ENCODE assay signal across 29 mouse cellular contexts in genomic region chr19:24076536-24076935, GRCm38 (mm10). TPM values are rescaled to one million over a fixed set of nuclear protein-coding genes. Genes with fewer than 3 reads are reported as not detected.
DNase-seq lines count a peak whose midpoint lies in the region; ATAC-seq lines count a peak whose summit lies in the region.
"Had no signal": no experiment of that assay in that cellular context is flagged by ENCODE, and none has a peak within 500 bp of the region (broad histone marks: within the 10 kb centered on the region; RNA-seq: fewer than 3 reads in every experiment).

No protein-coding gene starts in this region.

- no peak overlapping the region for H3K27ac ChIP-seq in forebrain, embryonic 11.5 days (ENCODE audit: low read depth, low read length)
- H3K27ac ChIP-seq in forebrain, embryonic 13.5 days = no peak overlapping the region
- no peak overlapping the region for H3K27ac ChIP-seq in midbrain, embryonic 11.5 days (ENCODE audit: low read depth, low read length)
- no peak overlapping the region for H3K27ac ChIP-seq in midbrain, embryonic 15.5 days
- H3K27ac ChIP-seq in embryonic facial prominence, embryonic 15.5 days (replicated peaks) = peak overlapping the region; percentile 18; the same call in 1 of the 2 replicates
- H3K27ac ChIP-seq: embryonic facial prominence, embryonic 12.5 days; forebrain, embryonic 12.5 days; heart, embryonic 15.5 days; hindbrain, embryonic 14.5 days; hindbrain, postnatal 0 days had no signal

- DNase-seq in forebrain, embryonic 11.5 days (ENCODE audit: low spot score) = peak; percentile 38
- peak; percentile 73 for DNase-seq in midbrain, embryonic 11.5 days (ENCODE audit: low spot score, missing footprints)
- DNase-seq in gonadal fat pad, adult 2 months (ENCODE audit: low read depth) = peak; percentile 80
- no peak for DNase-seq in spleen, postnatal 14 days (ENCODE audit: low spot score in 2 of 2)
- DNase-seq: adrenal gland, postnatal 10 days; adrenal gland, postnatal 36 days; B cell, adult 2 months; cerebellum, adult 18-20 months; cerebellum, adult 9-10 months; cerebellum, postnatal 14 days; gastrocnemius, postnatal 10 days; gastrocnemius, postnatal 36 days; heart, adult 18-20 months; heart, postnatal 10 days; heart, postnatal 4 days had no signal

- H3K36me3 ChIP-seq in forebrain, embryonic 11.5 days (ENCODE audit: control insufficient read depth, insufficient read depth, low read length) = no peaks in the 10 kb centered on the region
- no peaks in the 10 kb centered on the region for H3K36me3 ChIP-seq in forebrain, embryonic 13.5 days (ENCODE audit: poor library complexity, severe bottlenecking)
- no peaks in the 10 kb centered on the region for H3K36me3 ChIP-seq in midbrain, embryonic 11.5 days (ENCODE audit: control insufficient read depth, insufficient read depth, low read length)
- H3K36me3 ChIP-seq in midbrain, embryonic 15.5 days (replicated peaks) = no peaks in the 10 kb centered on the region
- no peaks in the 10 kb centered on the region for H3K36me3 ChIP-seq in embryonic facial prominence, embryonic 15.5 days
- H3K36me3 ChIP-seq: embryonic facial prominence, embryonic 12.5 days; forebrain, embryonic 12.5 days; G1E; heart, embryonic 12.5 days; heart, embryonic 15.5 days had no signal

- H3K4me3 ChIP-seq in forebrain, embryonic 11.5 days (ENCODE audit: low read depth, low read length) = no peak overlapping the region
- no peak overlapping the region for H3K4me3 ChIP-seq in forebrain, embryonic 13.5 days
- no peak overlapping the region for H3K4me3 ChIP-seq in midbrain, embryonic 11.5 days (ENCODE audit: low read depth, low read length)
- no peak overlapping the region for H3K4me3 ChIP-seq in midbrain, embryonic 15.5 days
- no peak overlapping the region for H3K4me3 ChIP-seq in embryonic facial prominence, embryonic 15.5 days (replicated peaks)
- H3K4me3 ChIP-seq: embryonic facial prominence, embryonic 12.5 days; forebrain, embryonic 12.5 days; heart, embryonic 12.5 days; heart, embryonic 15.5 days had no signal

- no peak overlapping the region for H3K9ac ChIP-seq in forebrain, embryonic 11.5 days (ENCODE audit: low read length)
- H3K9ac ChIP-seq in forebrain, embryonic 13.5 days = no peak overlapping the region
- no peak overlapping the region for H3K9ac ChIP-seq in midbrain, embryonic 11.5 days (ENCODE audit: low read length)
- no peak overlapping the region for H3K9ac ChIP-seq in midbrain, embryonic 15.5 days
- no peak overlapping the region for H3K9ac ChIP-seq in embryonic facial prominence, embryonic 15.5 days
- H3K9ac ChIP-seq: embryonic facial prominence, embryonic 12.5 days; forebrain, embryonic 12.5 days; heart, embryonic 12.5 days; heart, embryonic 15.5 days; hindbrain, embryonic 14.5 days had no signal

- no peaks in the 10 kb centered on the region for H3K9me3 ChIP-seq in forebrain, embryonic 11.5 days (ENCODE audit: control insufficient read depth, low read length)
- H3K9me3 ChIP-seq in forebrain, embryonic 13.5 days (replicated peaks) = no peaks in the 10 kb centered on the region
- H3K9me3 ChIP-seq in midbrain, embryonic 11.5 days (ENCODE audit: control insufficient read depth, low read length) = no peaks in the 10 kb centered on the region
- H3K9me3 ChIP-seq in midbrain, embryonic 15.5 days = no peaks in the 10 kb centered on the region
- no peaks in the 10 kb centered on the region for H3K9me3 ChIP-seq in embryonic facial prominence, embryonic 15.5 days (replicated peaks)
- H3K9me3 ChIP-seq: embryonic facial prominence, embryonic 12.5 days; forebrain, embryonic 12.5 days; G1E; heart, embryonic 15.5 days had no signal

- no peak overlapping the region for H3K4me2 ChIP-seq in forebrain, embryonic 11.5 days (ENCODE audit: low read depth, low read length, severe bottlenecking)
- no peak overlapping the region for H3K4me2 ChIP-seq in forebrain, embryonic 13.5 days
- no peak overlapping the region for H3K4me2 ChIP-seq in midbrain, embryonic 11.5 days
- no peak overlapping the region for H3K4me2 ChIP-seq in midbrain, embryonic 15.5 days
- H3K4me2 ChIP-seq in embryonic facial prominence, embryonic 15.5 days (replicated peaks) = 0 out of 2 replicates have a peak overlapping the region, but pooled peaks have one; percentile 3
- H3K4me2 ChIP-seq: embryonic facial prominence, embryonic 12.5 days; forebrain, embryonic 12.5 days; heart, embryonic 12.5 days; heart, embryonic 15.5 days; hindbrain, embryonic 14.5 days had no signal

- no peaks in the 10 kb centered on the region for H3K27me3 ChIP-seq in forebrain, embryonic 11.5 days (ENCODE audit: control insufficient read depth, insufficient read depth, low read length)
- H3K27me3 ChIP-seq in forebrain, embryonic 13.5 days = no peaks in the 10 kb centered on the region
- no peaks in the 10 kb centered on the region for H3K27me3 ChIP-seq in midbrain, embryonic 11.5 days (ENCODE audit: control insufficient read depth, insufficient read depth, low read length)
- no peaks in the 10 kb centered on the region for H3K27me3 ChIP-seq in midbrain, embryonic 15.5 days (replicated peaks)
- H3K27me3 ChIP-seq in embryonic facial prominence, embryonic 15.5 days = no peaks in the 10 kb centered on the region
- H3K27me3 ChIP-seq: CH12.LX; embryonic facial prominence, embryonic 12.5 days; forebrain, embryonic 12.5 days; heart, embryonic 12.5 days; heart, embryonic 15.5 days had no signal

- no peaks in the 10 kb centered on the region for H3K4me1 ChIP-seq in forebrain, embryonic 11.5 days (replicated peaks; ENCODE audit: control insufficient read depth, insufficient read depth, low read length)
- no peaks in the 10 kb centered on the region for H3K4me1 ChIP-seq in forebrain, embryonic 13.5 days
- H3K4me1 ChIP-seq in midbrain, embryonic 11.5 days (ENCODE audit: control insufficient read depth, insufficient read depth, low read length) = no peaks in the 10 kb centered on the region
- no peaks in the 10 kb centered on the region for H3K4me1 ChIP-seq in midbrain, embryonic 15.5 days
- no peaks in the 10 kb centered on the region for H3K4me1 ChIP-seq in embryonic facial prominence, embryonic 15.5 days
- H3K4me1 ChIP-seq: embryonic facial prominence, embryonic 12.5 days; forebrain, embryonic 12.5 days had no signal

- no peak for ATAC-seq in forebrain, embryonic 11.5 days (replicated peaks; ENCODE audit: low FRiP score)
- ATAC-seq in forebrain, embryonic 13.5 days = no peak
- no peak for ATAC-seq in midbrain, embryonic 11.5 days (ENCODE audit: low FRiP score)
- no peak for ATAC-seq in midbrain, embryonic 15.5 days (replicated peaks)
- ATAC-seq in embryonic facial prominence, embryonic 15.5 days (ENCODE audit: insufficient number of reproducible peaks, low FRiP score, low TSS enrichment, low read depth) = peak; percentile 47; the same call in 1 of the 2 replicates
- ATAC-seq: forebrain, embryonic 16.5 days; hindbrain, postnatal 0 days; inflammation-experienced regulatory T-cells, adult 6 months; Patski had no signal

- 92% methylated on average over 7 of the region's 7 CpGs for WGBS in forebrain, embryonic 11.5 days
- 96% methylated on average over 7 of the region's 7 CpGs for WGBS in forebrain, embryonic 13.5 days
- WGBS in midbrain, embryonic 11.5 days = 92% methylated on average over 7 of the region's 7 CpGs
- 95% methylated on average over 7 of the region's 7 CpGs for WGBS in midbrain, embryonic 15.5 days
- 66% methylated on average over 7 of the region's 7 CpGs for WGBS in embryonic facial prominence, embryonic 15.5 days

RNA-seq across cellular contexts. Expression of gene Fam189a2, which starts 45.7 kb away (rescaled TPM):
- 0.44 and 0.68 TPM in 2 replicates for polyA plus RNA-seq in forebrain, embryonic 11.5 days (2014; fragmentation: Nextera tagmentation; extraction: Ambion mirVana)
- 0.35 and 0.47 TPM in 2 replicates for polyA plus RNA-seq in forebrain, embryonic 13.5 days (2015; fragmentation: Nextera tagmentation; extraction: Ambion mirVana)
- 2.6 and 2.8 TPM in 2 replicates for polyA plus RNA-seq in midbrain, embryonic 11.5 days (2014; fragmentation: Nextera tagmentation; extraction: Ambion mirVana)
- 1.8 and 2.3 TPM in 2 replicates for polyA plus RNA-seq in midbrain, embryonic 15.5 days (2015; fragmentation: Nextera tagmentation; extraction: Ambion mirVana)
- polyA plus RNA-seq in embryonic facial prominence, embryonic 15.5 days (2015; fragmentation: Nextera tagmentation; extraction: Ambion mirVana) = 0.52 and 1.2 TPM in 2 replicates
- polyA plus RNA-seq in gonadal fat pad, adult 2 months (2012; rRNA removed) = 82.9 and 85.0 TPM in 2 replicates
- polyA plus RNA-seq: G1E; inflammation-experienced regulatory T-cells, adult 6 months had no signal

Comparison
In these comparisons a context has a peak if more than half of its experiments do, and no peak if none do; other contexts are left out.
1. DNase-seq: peak in forebrain, embryonic 11.5 days (single experiment), midbrain, embryonic 11.5 days (single experiment) and gonadal fat pad, adult 2 months (single experiment); none in spleen, postnatal 14 days (0 of 2).
2. RNA of gene Fam189a2, which starts 45.7 kb away (polyA plus RNA-seq): 82.9 to 85.0 TPM in gonadal fat pad, adult 2 months; 2.6 to 2.8 TPM in midbrain, embryonic 11.5 days, 1.8 to 2.3 TPM in midbrain, embryonic 15.5 days, 0.52 to 1.2 TPM in embryonic facial prominence, embryonic 15.5 days, 0.44 to 0.68 TPM in forebrain, embryonic 11.5 days and 0.35 to 0.47 TPM in forebrain, embryonic 13.5 days; every median in the first group is over 10 times any median in the second.